Mouse (Mus musculus) limb, embryonic 13.5 days (tissue): ENCODE data around the gene Tmem178b. TPM values are rescaled to one million over a fixed set of nuclear protein-coding genes. Genes with fewer than 3 reads are reported as not detected.

Experiments used
- ATAC-seq: fragments of 200-750 bp; cut with Nextera tagmentation; 2 replicates; pipeline ENCODE4 v1.8.0; 2017; ENCODE audit warnings: low read depth, moderate number of reproducible peaks, moderate TSS enrichment; ENCODE audit not compliant: low FRiP score
- H3K27ac ChIP-seq: fragments of 300-500 bp; sonication (generic); 2 replicates; pipeline ENCODE4 v1.5.1; 2015; ENCODE audit warnings: inconsistent platforms, mild to moderate bottlenecking, moderate library complexity
- H3K27me3 ChIP-seq: fragments of 300-500 bp; sonication (generic); 2 replicates; pipeline ENCODE4 v1.6.1; 2015; ENCODE audit warnings: mild to moderate bottlenecking, inconsistent platforms
- H3K36me3 ChIP-seq: fragments of 300-500 bp; sonication (generic); 2 replicates; pipeline ENCODE4 v1.6.1; 2015; ENCODE audit warnings: inconsistent platforms, mild to moderate bottlenecking, moderate library complexity
- H3K4me1 ChIP-seq: fragments of 300-500 bp; sonication (generic); 2 replicates; pipeline ENCODE4 v1.6.1; 2015; ENCODE audit warnings: inconsistent platforms
- H3K4me2 ChIP-seq: fragments of 300-500 bp; sonication (generic); replicated peaks from 2 replicates; pipeline ENCODE4 v1.6.1; 2015; ENCODE audit warnings: inconsistent platforms, mild to moderate bottlenecking, moderate library complexity
- H3K4me3 ChIP-seq: fragments of 300-500 bp; sonication (generic); 2 replicates; pipeline ENCODE4 v1.5.1; 2015; ENCODE audit warnings: moderate library complexity, mild to moderate bottlenecking, inconsistent platforms
- H3K9ac ChIP-seq: fragments of 300-500 bp; sonication (generic); 2 replicates; pipeline ENCODE4 v1.6.1; 2015; ENCODE audit warnings: mild to moderate bottlenecking, inconsistent platforms
- H3K9me3 ChIP-seq: fragments of 300-500 bp; sonication (generic); 2 replicates; pipeline ENCODE4 v1.6.1; 2016; ENCODE audit warnings: inconsistent platforms
- WGBS: fragments of 180-500 bp; shearing (Covaris S2); methylation state at CpG from one replicate; pipeline ENCODE4 v1.1.7; 2015; 5-methylcytosine and 5-hydroxymethylcytosine counted together
- polyA plus RNA-seq: library from polyadenylated mRNA; unstranded; fragments of >200 nt; fragmentation: Nextera tagmentation; extraction: Ambion mirVana; gene quantifications from 2 replicates; pipeline ENCODE4 v1.2.1, GENCODE M21; 2015

Gene Tmem178b
- polyA plus RNA-seq, 1 experiment from 2014 or later = 1.3 TPM

- no peak overlapping the region for H3K27ac ChIP-seq
- no peak overlapping the region for H3K9ac ChIP-seq
- no peaks in the 10 kb centered on the region for H3K27me3 ChIP-seq
- WGBS = 66% methylated on average over 9 of the region's 9 CpGs
- no peaks in the 10 kb centered on the region for H3K9me3 ChIP-seq
- H3K4me2 ChIP-seq = no peak overlapping the region
- peaks cover 6% of the 10 kb centered on the region; the same call in 1 of the 2 replicates for H3K4me1 ChIP-seq
- no peaks in the 10 kb centered on the region for H3K36me3 ChIP-seq
- no peak for ATAC-seq
- no peak overlapping the region for H3K4me3 ChIP-seq
These were observed 271.3 kb downstream of the Tmem178b start for GRCm38 (mm10) chr6:40144371-40144770.

GRCm38 (mm10) chr6:40145601-40146000 is 272.5 kb downstream of the Tmem178b start:
- Histone ChIP-seq H3K4me3 (no peak overlapping the region), H3K9ac (no peak overlapping the region), H3K4me1 (peaks cover 6% of the 10 kb centered on the region; the same call in 1 of the 2 replicates), H3K36me3 (no peaks in the 10 kb centered on the region), H3K27me3 (no peaks in the 10 kb centered on the region), H3K4me2 (no peak overlapping the region), H3K27ac (no peak overlapping the region), H3K9me3 (no peaks in the 10 kb centered on the region)
- WGBS = 99% methylated on average over 3 of the region's 3 CpGs
- ATAC-seq = no peak

DNA sequence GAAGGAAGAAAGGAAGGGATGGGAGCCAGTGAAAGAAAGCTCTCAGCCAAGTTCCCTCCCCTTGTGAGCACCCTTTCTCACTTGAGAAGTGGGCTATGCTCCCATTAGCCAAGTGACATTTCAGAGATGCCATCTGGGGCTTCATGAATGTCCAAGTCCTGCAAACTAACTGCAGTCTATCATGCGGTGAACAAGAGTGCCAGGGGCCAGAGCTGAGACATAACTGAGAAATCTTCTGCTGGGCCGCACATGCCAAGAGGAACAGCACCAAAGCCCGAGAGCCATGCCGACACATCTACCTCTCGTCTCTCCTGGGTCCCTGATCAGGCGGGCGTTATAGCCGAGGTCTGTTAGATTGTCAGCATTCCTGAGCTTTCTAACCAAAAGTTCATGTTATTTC is 279.2 kb downstream of the Tmem178b start:
- Histone ChIP-seq H3K4me1 (no peaks in the 10 kb centered on the region), H3K27me3 (no peaks in the 10 kb centered on the region), H3K4me2 (no peak overlapping the region), H3K9me3 (no peaks in the 10 kb centered on the region), H3K36me3 (no peaks in the 10 kb centered on the region), H3K4me3 (no peak overlapping the region), H3K27ac (no peak overlapping the region), H3K9ac (no peak overlapping the region)
- 92% methylated on average over 8 of the region's 8 CpGs for WGBS
- ATAC-seq = no peak

DNA sequence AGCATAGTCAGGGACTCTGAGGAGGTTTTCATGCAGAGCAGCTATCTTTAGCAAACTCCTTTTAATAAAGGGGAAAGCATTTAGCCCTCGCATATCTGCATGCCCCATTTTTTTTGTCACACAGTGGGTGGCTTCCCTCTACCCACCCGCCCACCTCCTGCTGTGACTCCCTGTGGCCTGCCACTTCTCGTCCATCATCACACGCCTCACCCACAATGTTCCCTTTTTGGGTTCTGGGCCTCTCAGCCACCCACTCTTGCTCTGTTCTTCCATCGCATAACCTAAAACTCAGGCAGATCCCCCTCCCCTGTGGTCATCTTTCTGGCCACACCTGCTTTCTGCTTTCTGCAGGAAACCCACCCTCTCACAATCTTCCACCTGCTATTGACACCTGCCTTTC is 288.3 kb downstream of the Tmem178b start:
- H3K27me3 ChIP-seq = no peaks in the 10 kb centered on the region
- H3K9ac ChIP-seq = no peak overlapping the region
- no peaks in the 10 kb centered on the region for H3K9me3 ChIP-seq
- no peak overlapping the region for H3K27ac ChIP-seq
- WGBS = 79% methylated on average over 5 of the region's 5 CpGs
- no peak for ATAC-seq
- no peaks in the 10 kb centered on the region for H3K4me1 ChIP-seq
- H3K4me2 ChIP-seq = no peak overlapping the region
- H3K36me3 ChIP-seq = no peaks in the 10 kb centered on the region
- no peak overlapping the region for H3K4me3 ChIP-seq

GRCm38 (mm10) chr6:40173559-40173958 is 300.5 kb downstream of the Tmem178b start:
- Histone ChIP-seq H3K27ac (no peak overlapping the region), H3K9me3 (no peaks in the 10 kb centered on the region), H3K36me3 (no peaks in the 10 kb centered on the region), H3K4me1 (no peaks in the 10 kb centered on the region), H3K4me3 (no peak overlapping the region), H3K9ac (no peak overlapping the region), H3K27me3 (no peaks in the 10 kb centered on the region), H3K4me2 (no peak overlapping the region)
- ATAC-seq = no peak
- 76% methylated on average over 6 of the region's 6 CpGs for WGBS

- H3K4me1 ChIP-seq = no peaks in the 10 kb centered on the region
- WGBS = 64% methylated on average over 4 of the region's 4 CpGs
- H3K9me3 ChIP-seq = no peaks in the 10 kb centered on the region
- no peaks in the 10 kb centered on the region for H3K27me3 ChIP-seq
- H3K36me3 ChIP-seq = no peaks in the 10 kb centered on the region
- H3K4me2 ChIP-seq = no peak overlapping the region
- no peak overlapping the region for H3K27ac ChIP-seq
- H3K9ac ChIP-seq = no peak overlapping the region
- H3K4me3 ChIP-seq = no peak overlapping the region
- ATAC-seq = no peak
These were observed 304.8 kb downstream of the Tmem178b start for GRCm38 (mm10) chr6:40177870-40178269.

DNA sequence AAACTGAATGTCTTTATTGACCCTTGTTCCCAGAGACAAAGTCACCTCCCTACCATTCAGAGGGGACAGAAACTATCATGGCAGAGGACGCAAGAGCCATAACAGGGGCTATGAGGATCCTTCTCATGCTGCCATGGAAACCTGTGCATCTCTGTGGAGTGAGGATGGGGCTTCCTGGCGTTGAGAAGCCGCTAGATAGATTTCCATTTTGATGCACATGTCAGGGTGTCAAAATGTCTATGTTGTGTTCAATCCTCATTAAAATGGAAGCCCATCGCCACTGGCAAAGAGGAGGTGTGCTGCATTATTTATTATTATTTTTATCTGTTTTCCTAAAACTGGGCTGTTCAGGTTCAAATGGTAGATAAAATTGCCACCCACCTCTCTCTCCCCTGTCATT is 307.5 kb downstream of the Tmem178b start:
- H3K9ac ChIP-seq = no peak overlapping the region
- H3K27ac ChIP-seq = no peak overlapping the region
- no peaks in the 10 kb centered on the region for H3K9me3 ChIP-seq
- no peak overlapping the region for H3K4me3 ChIP-seq
- H3K4me1 ChIP-seq = no peaks in the 10 kb centered on the region
- no peak for ATAC-seq
- H3K36me3 ChIP-seq = no peaks in the 10 kb centered on the region
- 77% methylated on average over 4 of the region's 4 CpGs for WGBS
- H3K27me3 ChIP-seq = no peaks in the 10 kb centered on the region
- no peak overlapping the region for H3K4me2 ChIP-seq

DNA sequence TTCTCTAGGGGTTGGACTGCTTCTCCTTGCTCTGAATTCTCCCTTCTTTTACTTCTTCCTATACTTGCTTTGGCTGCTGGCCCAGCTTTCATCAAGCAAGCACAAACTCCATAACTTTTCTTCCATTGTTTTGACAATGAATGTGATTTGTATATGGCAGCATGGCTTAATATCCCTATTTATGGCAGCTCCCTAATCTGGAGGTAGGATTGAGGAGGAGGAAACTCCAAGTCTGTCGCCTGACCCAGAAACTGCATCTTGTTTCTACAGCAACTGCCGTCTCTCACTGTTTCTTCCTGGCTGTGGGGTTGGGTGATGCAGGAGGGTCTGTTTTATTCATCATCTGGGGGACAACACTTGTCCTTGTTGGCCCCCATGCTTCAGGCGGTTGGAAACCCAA is 327.6 kb downstream of the Tmem178b start:
- Histone ChIP-seq H3K36me3 (no peaks in the 10 kb centered on the region), H3K27me3 (no peaks in the 10 kb centered on the region), H3K4me3 (no peak overlapping the region), H3K9ac (no peak overlapping the region), H3K27ac (no peak overlapping the region), H3K4me2 (no peak overlapping the region), H3K9me3 (no peaks in the 10 kb centered on the region), H3K4me1 (no peaks in the 10 kb centered on the region)
- WGBS = 59% methylated on average over 3 of the region's 3 CpGs
- ATAC-seq = no peak

- 72% methylated on average over 2 of the region's 2 CpGs for WGBS
- Histone ChIP-seq H3K27ac (no peak overlapping the region), H3K4me2 (no peak overlapping the region), H3K27me3 (no peaks in the 10 kb centered on the region), H3K9ac (no peak overlapping the region), H3K4me3 (no peak overlapping the region), H3K4me1 (no peaks in the 10 kb centered on the region), H3K36me3 (no peaks in the 10 kb centered on the region), H3K9me3 (no peaks in the 10 kb centered on the region)
- ATAC-seq = no peak
These were observed 329.5 kb downstream of the Tmem178b start for GRCm38 (mm10) chr6:40202602-40203001.

- Histone ChIP-seq H3K36me3 (no peaks in the 10 kb centered on the region), H3K4me3 (no peak overlapping the region), H3K9me3 (no peaks in the 10 kb centered on the region), H3K27me3 (no peaks in the 10 kb centered on the region), H3K4me2 (no peak overlapping the region), H3K4me1 (no peaks in the 10 kb centered on the region), H3K27ac (no peak overlapping the region), H3K9ac (no peak overlapping the region)
- 86% methylated on average over 2 of the region's 2 CpGs for WGBS
- ATAC-seq = no peak
These were observed 332.3 kb downstream of the Tmem178b start for GRCm38 (mm10) chr6:40205380-40205779.

DNA sequence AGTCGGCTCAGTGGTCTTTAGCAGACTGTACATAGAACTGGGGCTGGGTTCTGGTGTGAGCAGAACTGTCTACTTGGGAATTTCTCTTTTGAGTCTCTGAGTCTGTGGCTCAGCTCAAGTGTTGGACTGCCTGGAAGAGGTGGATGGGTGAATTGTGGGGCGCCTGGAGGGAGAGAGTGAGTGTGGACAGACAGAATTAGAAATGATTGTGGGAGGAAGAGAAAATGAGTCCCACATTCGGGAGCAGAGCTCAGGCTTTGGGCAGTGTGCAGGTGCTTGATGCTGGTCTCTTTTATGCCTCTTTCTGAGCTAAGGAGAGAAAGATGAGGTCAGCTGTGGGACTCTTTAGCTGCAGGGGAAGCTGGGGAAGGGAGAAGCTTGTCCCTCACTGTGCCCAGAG is 334.9 kb downstream of the Tmem178b start:
- no peak for ATAC-seq
- Histone ChIP-seq H3K36me3 (no peaks in the 10 kb centered on the region), H3K4me3 (no peak overlapping the region), H3K27ac (no peak overlapping the region), H3K4me2 (no peak overlapping the region), H3K9ac (no peak overlapping the region), H3K9me3 (no peaks in the 10 kb centered on the region), H3K27me3 (no peaks in the 10 kb centered on the region), H3K4me1 (no peaks in the 10 kb centered on the region)
- whole genome bisulfite sequencing = 80% methylated on average over 3 of the region's 3 CpGs

DNA sequence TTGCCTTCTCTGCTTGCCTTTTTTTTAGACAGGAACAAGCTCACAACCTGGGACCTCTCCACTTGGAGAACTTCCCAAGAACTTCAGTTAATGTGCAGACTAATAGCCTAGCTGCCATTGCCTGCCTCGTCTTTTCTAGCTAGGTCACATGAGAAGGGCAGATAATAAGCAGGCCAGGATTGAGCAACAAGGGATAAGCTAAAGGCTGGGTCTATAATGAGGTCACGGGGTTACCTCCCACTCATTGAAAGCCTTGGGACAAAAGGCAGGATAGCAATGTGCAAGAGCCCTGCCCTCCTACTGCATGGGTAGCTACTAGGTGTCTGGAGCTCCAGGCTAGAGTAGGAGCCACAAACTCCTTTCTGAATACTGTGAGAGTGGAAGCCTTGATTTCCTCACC is 336.1 kb downstream of the Tmem178b start:
- no peaks in the 10 kb centered on the region for H3K9me3 ChIP-seq
- H3K27ac ChIP-seq = no peak overlapping the region
- H3K9ac ChIP-seq = no peak overlapping the region
- no peak overlapping the region for H3K4me3 ChIP-seq
- WGBS = 44% methylated on average over 2 of the region's 2 CpGs
- no peak for ATAC-seq
- H3K36me3 ChIP-seq = no peaks in the 10 kb centered on the region
- H3K4me1 ChIP-seq = no peaks in the 10 kb centered on the region
- H3K4me2 ChIP-seq = no peak overlapping the region
- no peaks in the 10 kb centered on the region for H3K27me3 ChIP-seq

DNA sequence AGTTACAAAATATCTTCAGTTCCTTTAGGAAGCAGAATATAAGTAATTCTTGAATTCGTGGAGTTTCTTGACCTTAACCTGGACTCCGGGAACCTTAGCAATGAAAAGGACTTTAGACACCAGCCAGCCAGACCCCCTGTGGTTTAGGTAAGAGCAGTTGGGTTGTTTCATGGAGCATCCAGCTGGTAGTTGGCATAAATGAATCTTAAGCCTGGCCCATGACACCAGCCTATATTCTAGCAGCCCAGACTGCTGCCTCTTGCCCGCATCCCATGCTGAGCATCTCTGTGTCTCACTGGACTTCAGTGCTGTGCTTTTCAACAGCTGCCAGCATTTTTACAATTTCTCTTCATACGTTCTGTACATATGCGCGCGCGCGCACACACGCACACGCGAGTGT is 344.1 kb downstream of the Tmem178b start:
- Histone ChIP-seq H3K4me2 (no peak overlapping the region), H3K36me3 (no peaks in the 10 kb centered on the region), H3K27ac (no peak overlapping the region), H3K4me3 (no peak overlapping the region), H3K27me3 (no peaks in the 10 kb centered on the region), H3K9ac (no peak overlapping the region), H3K9me3 (no peaks in the 10 kb centered on the region), H3K4me1 (no peaks in the 10 kb centered on the region)
- ATAC-seq = no peak
- 95% methylated on average over 12 of the region's 12 CpGs for WGBS
